21 mouse cellular contexts compared by ENCODE assay signal in the genomic region with DNA sequence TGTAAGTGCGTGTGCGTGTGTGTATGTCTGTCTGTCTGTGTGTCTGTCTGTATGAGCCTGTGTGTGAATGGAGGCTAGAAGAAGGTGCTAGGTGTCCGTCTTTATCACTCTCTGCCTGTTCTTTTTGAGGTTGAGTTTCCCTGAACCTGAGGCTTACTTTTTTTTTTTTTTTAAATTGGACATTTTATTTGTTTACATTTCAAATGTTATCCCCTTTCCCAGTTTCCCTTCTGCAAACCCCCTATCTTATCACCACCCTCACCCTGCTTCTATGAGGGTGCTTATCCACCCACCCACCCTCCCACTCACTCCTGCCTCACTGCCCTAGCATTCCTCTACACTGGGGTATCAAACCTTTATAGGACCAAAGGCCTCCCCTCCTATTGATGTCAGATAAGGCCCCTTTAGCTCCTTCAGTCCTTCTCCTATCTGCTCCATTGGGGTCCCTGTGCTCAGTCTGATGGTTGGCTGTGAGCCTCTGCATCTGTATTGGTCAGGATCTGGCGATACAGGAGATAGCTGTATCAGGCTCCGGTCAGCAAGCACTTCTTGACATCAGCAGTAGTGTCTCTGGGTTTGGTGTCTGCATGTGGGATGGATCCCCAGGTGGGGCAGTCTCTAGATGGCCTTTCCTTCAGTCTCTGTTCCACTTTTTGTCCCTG. TPM values are rescaled to one million over a fixed set of nuclear protein-coding genes. Genes with fewer than 3 reads are reported as not detected.
DNase-seq lines count a peak whose midpoint lies in the region; ATAC-seq and TF ChIP-seq lines count a peak whose summit lies in the region.
"Had no signal": no experiment of that assay in that cellular context is flagged by ENCODE, and none has a peak within 500 bp of the region (broad histone marks: within the 10 kb centered on the region; RNA-seq: fewer than 3 reads in every experiment).

No protein-coding gene starts in this region.

- H3K27me3 ChIP-seq in liver, embryonic 12.5 days (replicated peaks), result no peaks in the 10 kb centered on the region
- H3K27me3 ChIP-seq in liver, embryonic 16.5 days (ENCODE audit: control insufficient read depth, insufficient read depth, low read depth, low read length), result no peaks in the 10 kb centered on the region
- H3K27me3 ChIP-seq in midbrain, postnatal 0 days (ENCODE audit: insufficient read depth, low read length), result no peaks in the 10 kb centered on the region
- H3K27me3 ChIP-seq: CH12.LX; embryonic facial prominence, embryonic 15.5 days; forebrain, embryonic 15.5 days; heart, embryonic 13.5 days; hindbrain, embryonic 12.5 days had no signal

- peak overlapping the region; percentile 80 for H3K27ac ChIP-seq in liver, embryonic 12.5 days
- H3K27ac ChIP-seq in liver, embryonic 16.5 days (ENCODE audit: low read length), result 0 out of 2 replicates have a peak overlapping the region, but pooled peaks have one; percentile 26
- H3K27ac ChIP-seq in midbrain, postnatal 0 days (ENCODE audit: low read depth, low read length), result no peak overlapping the region
- H3K27ac ChIP-seq: embryonic facial prominence, embryonic 15.5 days; forebrain, embryonic 10.5 days; forebrain, embryonic 15.5 days; heart, embryonic 13.5 days; hindbrain, embryonic 12.5 days had no signal

- ATAC-seq in liver, embryonic 12.5 days, result peak; percentile 90
- ATAC-seq in liver, embryonic 16.5 days (ENCODE audit: low read depth), result peak; percentile 84
- ATAC-seq in midbrain, postnatal 0 days (ENCODE audit: low FRiP score), result no peak
- ATAC-seq: forebrain, embryonic 15.5 days; hindbrain, embryonic 16.5 days had no signal

- DNase-seq in c-Kit-positive CD71-positive TER-119-negative erythroid progenitor cells, embryonic 14.5 days (ENCODE audit: low read depth), result peak; percentile 10
- no peak for DNase-seq in midbrain, postnatal 0 days (ENCODE audit: low spot score)
- DNase-seq in layer of hippocampus, adult 9-10 months (ENCODE audit: low spot score), result no peak
- DNase-seq in embryo, embryonic 9.5 days (ENCODE audit: extremely low spot score), result no peak
- no peak for DNase-seq in adrenal gland, postnatal 4 days (ENCODE audit: low spot score in 2 of 2)
- DNase-seq: adrenal gland, postnatal 10 days; cerebellum, adult 2 months; cerebellum, postnatal 10 days; gastrocnemius, postnatal 36 days; heart, adult 11 months; heart, postnatal 36 days had no signal

- peak overlapping the region; percentile 35 for H3K4me2 ChIP-seq in liver, embryonic 12.5 days
- no peak overlapping the region for H3K4me2 ChIP-seq in liver, embryonic 16.5 days (ENCODE audit: low read depth, low read length)
- no peak overlapping the region for H3K4me2 ChIP-seq in midbrain, postnatal 0 days (ENCODE audit: low read depth, low read length, poor library complexity, severe bottlenecking)
- H3K4me2 ChIP-seq: embryonic facial prominence, embryonic 15.5 days; forebrain, embryonic 15.5 days; heart, embryonic 13.5 days; hindbrain, embryonic 12.5 days had no signal

- H3K4me1 ChIP-seq in liver, embryonic 12.5 days, result peaks cover 23% of the 10 kb centered on the region
- peaks cover 8% of the 10 kb centered on the region for H3K4me1 ChIP-seq in liver, embryonic 16.5 days (ENCODE audit: control insufficient read depth, low read depth, low read length)
- H3K4me1 ChIP-seq in midbrain, postnatal 0 days (ENCODE audit: insufficient read depth, low read length), result no peaks in the 10 kb centered on the region
- H3K4me1 ChIP-seq: embryonic facial prominence, embryonic 15.5 days; forebrain, embryonic 10.5 days; forebrain, embryonic 15.5 days; hindbrain, embryonic 12.5 days had no signal

- peak overlapping the region; percentile 38; the same call in 1 of the 2 replicates for H3K9ac ChIP-seq in liver, embryonic 12.5 days
- no peak overlapping the region for H3K9ac ChIP-seq in liver, embryonic 16.5 days (ENCODE audit: low read depth, low read length)
- H3K9ac ChIP-seq in midbrain, postnatal 0 days (replicated peaks; ENCODE audit: low read length, poor library complexity, severe bottlenecking), result no peak overlapping the region
- H3K9ac ChIP-seq: embryonic facial prominence, embryonic 15.5 days; forebrain, embryonic 15.5 days; heart, embryonic 13.5 days; hindbrain, embryonic 12.5 days had no signal

- H3K9me3 ChIP-seq in liver, embryonic 12.5 days (replicated peaks), result no peaks in the 10 kb centered on the region
- H3K9me3 ChIP-seq in liver, embryonic 16.5 days (replicated peaks; ENCODE audit: control insufficient read depth, low read length), result no peaks in the 10 kb centered on the region
- no peaks in the 10 kb centered on the region for H3K9me3 ChIP-seq in midbrain, postnatal 0 days (ENCODE audit: low read length)
- H3K9me3 ChIP-seq: embryonic facial prominence, embryonic 15.5 days; forebrain, embryonic 10.5 days; forebrain, embryonic 15.5 days; heart, embryonic 13.5 days; hindbrain, embryonic 12.5 days had no signal

- WGBS in liver, embryonic 12.5 days (ENCODE audit: insufficient replicate concordance), result 23% methylated on average over 5 of the region's 5 CpGs
- WGBS in liver, embryonic 16.5 days (ENCODE audit: insufficient replicate concordance), result 31% methylated on average over 5 of the region's 5 CpGs
- WGBS in midbrain, postnatal 0 days, result over 99% methylated on average over 5 of the region's 5 CpGs

- no peak overlapping the region for H3K4me3 ChIP-seq in liver, embryonic 12.5 days
- no peak overlapping the region for H3K4me3 ChIP-seq in liver, embryonic 16.5 days (ENCODE audit: low read depth, low read length)
- no peak overlapping the region for H3K4me3 ChIP-seq in midbrain, postnatal 0 days (ENCODE audit: low read depth, low read length)
- H3K4me3 ChIP-seq: embryonic facial prominence, embryonic 15.5 days; erythroblast, embryonic 14.5 days; forebrain, embryonic 10.5 days; forebrain, embryonic 15.5 days; heart, embryonic 13.5 days; hindbrain, embryonic 12.5 days had no signal

- H3K36me3 ChIP-seq in liver, embryonic 12.5 days, result peaks cover 79% of the 10 kb centered on the region
- H3K36me3 ChIP-seq in liver, embryonic 16.5 days (ENCODE audit: control insufficient read depth, insufficient read depth), result peaks cover 15% of the 10 kb centered on the region
- H3K36me3 ChIP-seq in midbrain, postnatal 0 days (ENCODE audit: insufficient read depth, low read length), result peaks cover 41% of the 10 kb centered on the region

- TF ChIP-seq CTCF in midbrain, postnatal 0 days (IDR thresholded peaks at IDR 0.05), result no peak

RNA-seq across cellular contexts. Expression of gene Htt, which starts 38.9 kb away (rescaled TPM):
- polyA plus RNA-seq in liver, embryonic 12.5 days (2016; fragmentation: Nextera tagmentation; extraction: Ambion mirVana), result 12.2 and 13.2 TPM in 2 replicates
- polyA plus RNA-seq in liver, embryonic 16.5 days (2015; fragmentation: Nextera tagmentation; extraction: Ambion mirVana), result 4.4 and 4.9 TPM in 2 replicates
- 39.9 and 43.6 TPM in 2 replicates for total RNA-seq in midbrain, postnatal 0 days (2014; rRNA removed)
- 6.0 and 7.4 TPM in 2 replicates for polyA plus RNA-seq in midbrain, postnatal 0 days (2015; fragmentation: Nextera tagmentation; extraction: Ambion mirVana)
- 10 to 100 TPM; 29.0 to 31.4 TPM for total RNA-seq in adrenal gland, postnatal 4 days (2021)
